Mouse (Mus musculus) cerebellum, adult 11-12 months (tissue): ENCODE measurements at regions not wholly inside any gene's neighbourhood (a gene's known extent, or its start where the extent isn't known, plus 50 kb on each side); places are given as distances from the start of the nearest gene placed in this dataset.
"Not testable (repeated sequence)": the region's sequence is repeated elsewhere in the genome, so short reads cannot be mapped to it uniquely, and the experiment has no call there.

Source experiments
- DNase-seq: peaks from one replicate; pipeline ENCODE4 v3.0.0; 2022

DNA sequence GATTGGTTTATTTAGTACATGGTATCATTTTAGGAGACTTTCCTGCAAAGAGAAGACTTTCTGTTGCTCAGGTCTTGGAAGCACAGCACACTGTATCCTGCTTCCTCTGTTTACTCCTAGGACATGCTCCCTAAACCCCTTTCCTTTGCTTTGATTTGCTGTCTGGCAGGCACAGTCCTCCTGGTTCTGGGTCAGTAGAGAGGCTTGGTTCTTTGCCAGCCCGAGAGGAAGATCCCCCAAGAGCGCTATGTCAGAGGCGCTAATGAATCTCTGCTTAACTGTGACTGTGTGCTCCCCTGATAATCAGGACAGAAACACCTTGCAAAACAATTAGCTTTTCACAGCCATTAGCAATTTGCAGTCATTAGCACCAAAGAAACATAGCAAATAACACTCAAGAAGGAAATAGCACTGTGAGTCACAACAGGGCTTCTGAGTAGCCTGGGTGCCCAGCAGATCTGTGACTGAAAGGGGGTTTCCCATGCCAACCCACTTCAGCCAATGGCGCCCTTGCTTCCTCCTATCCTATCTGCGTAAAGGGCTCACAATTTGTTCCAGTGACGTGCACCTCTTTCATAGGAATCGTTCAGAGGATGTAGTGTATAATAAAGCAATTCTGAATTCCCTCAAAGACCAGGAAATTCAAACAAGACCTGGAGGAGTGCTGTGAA lies 145.5 kb downstream of the Gm815 start:
- no peak for DNase-seq

DNA sequence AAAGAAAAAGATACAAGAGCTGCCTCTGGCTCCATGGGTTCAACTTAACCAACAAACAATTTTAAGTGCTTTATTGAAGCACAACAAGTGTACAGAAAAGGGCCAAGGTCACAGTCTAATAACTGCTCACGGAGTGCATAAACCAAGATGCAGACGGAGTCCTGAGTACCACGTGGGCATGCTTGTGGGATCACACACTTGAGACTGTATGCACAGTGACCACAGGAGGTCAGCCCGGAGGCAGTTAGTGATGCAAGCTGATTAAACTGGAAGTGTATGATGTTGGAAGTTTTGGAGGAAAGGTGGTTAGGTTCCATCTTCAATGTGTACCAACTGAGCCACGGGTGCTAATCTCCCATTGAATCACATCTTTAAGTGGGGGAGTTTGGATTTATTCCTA lies 146.9 kb downstream of the Gm815 start:
- no peak for DNase-seq

DNA sequence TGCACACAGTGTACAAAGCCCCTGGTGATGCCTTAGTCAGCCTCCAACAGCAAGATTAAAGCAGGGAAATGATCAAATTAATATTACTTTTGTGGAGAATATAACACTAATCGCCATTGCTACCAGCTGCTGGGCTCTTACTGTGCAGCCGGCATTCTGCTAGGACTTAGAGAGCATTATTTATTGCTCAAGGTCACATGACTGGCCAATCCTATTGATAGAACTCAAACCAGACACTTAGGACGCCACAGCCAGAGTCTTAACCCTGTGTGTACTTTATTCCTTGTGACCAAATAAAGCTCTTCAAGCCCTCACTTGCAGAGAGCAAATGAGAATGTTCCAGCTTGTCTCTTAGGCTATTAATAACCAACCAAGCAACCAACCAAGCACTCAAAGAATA lies 152.6 kb downstream of the Gm815 start:
- DNase-seq = no peak

DNA sequence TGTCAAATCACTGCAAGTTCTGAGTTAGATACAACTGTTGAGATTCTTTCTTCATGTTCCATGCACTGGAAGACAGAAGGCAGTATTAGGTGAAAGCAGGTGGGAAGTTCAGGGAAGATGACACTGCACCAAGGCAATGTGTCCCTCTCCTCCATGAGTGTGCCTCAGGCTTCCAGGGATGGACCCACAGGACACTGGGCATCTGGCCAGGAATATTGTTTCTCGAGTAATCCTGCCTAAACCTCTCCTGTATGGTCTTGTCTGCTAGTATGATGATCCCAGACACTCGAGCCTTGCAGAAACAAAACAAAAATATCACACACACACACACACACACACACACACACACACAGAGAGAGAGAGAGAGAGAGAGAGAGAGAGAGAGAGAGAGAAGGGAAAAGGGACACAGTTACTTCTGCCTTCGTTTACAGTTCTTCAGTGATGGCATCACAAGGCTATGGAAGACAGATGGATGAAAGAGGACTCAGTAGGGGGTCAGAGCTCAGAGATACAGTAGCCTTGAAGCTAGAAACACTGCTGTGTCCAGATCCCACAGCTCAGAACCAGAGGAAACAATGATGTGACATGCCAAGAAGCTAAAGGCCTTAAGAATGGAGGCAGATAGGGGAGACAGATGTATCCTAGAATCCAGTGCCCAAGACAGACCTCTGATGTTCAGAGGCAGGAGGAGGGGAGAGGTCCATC lies 154.8 kb downstream of the Gm815 start:
- peak; percentile 33 for DNase-seq

DNA sequence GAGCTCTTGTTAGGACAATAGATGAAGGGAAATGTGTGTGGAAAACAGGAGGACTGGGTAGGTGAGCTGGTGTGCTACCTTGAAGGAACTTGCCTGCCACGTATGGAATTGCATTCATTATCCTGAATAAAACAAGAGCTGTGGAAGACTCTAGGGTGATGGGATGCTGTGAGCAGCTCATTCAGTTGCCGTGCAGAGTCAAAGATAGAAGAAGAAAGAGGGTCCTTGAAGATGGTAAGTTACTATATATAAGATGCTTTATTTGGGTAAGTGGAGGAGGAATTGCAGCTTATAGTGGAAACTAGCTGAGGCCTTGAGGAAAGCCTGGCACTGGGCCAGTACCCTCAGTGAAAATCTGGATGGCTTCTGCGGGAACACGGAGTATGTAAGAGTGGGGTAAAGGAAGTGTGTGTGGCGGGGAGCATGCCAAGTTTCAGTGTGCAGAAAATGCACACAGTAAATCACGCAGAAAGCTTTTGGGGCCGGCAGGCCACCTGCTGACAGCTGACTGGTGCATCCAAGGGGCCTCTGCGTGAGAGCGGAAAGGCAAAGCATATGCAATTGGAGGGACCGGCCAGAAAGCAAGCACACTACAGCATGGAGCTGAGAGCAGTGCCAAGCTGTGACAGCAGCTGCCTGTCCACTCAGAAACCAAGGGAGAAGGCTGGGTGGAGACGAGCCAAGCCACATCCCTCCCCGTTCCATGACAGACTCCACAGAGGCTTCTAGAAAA lies 149.7 kb upstream of the Vldlr start:
- peak; percentile 92 for DNase-seq

DNA sequence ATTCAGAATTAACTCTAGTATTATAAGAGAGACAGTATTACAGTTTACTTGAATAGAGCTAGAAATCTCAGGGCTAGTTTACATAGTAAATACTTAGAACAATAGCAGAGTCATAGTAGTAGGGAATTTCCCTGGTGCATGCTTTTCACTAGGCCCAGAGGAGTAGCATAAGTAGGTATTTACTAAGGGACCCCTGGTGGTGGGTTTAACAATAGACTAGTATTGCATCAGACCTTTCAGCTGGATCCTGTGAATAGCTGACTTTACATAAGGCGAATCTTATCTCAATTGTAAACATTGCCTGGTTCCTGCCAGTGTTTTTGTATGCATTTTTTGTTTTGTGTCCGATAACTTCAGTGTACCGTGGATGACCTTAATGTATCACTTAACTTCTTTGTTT lies 143.0 kb upstream of the Vldlr start:
- no peak for DNase-seq

DNA sequence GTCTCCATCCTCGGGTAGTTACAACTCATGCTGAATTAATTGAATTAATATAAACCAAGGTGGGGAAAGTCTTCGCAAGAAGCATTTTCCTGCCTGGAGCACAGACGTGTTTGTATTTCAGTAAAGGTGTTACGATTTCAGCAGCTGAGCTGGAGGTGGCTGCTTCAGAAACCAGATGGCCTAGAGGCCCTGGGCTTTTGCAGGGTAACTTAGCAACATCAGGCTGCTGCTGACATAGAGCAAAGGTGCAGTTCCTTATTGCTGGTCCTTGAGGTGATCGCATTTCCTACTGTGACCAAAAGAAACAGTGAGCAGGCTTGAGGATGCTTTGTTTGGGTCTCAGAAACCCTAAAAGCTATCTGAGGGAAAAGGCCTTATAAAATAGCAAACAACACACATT lies 141.3 kb upstream of the Vldlr start:
- no peak for DNase-seq

DNA sequence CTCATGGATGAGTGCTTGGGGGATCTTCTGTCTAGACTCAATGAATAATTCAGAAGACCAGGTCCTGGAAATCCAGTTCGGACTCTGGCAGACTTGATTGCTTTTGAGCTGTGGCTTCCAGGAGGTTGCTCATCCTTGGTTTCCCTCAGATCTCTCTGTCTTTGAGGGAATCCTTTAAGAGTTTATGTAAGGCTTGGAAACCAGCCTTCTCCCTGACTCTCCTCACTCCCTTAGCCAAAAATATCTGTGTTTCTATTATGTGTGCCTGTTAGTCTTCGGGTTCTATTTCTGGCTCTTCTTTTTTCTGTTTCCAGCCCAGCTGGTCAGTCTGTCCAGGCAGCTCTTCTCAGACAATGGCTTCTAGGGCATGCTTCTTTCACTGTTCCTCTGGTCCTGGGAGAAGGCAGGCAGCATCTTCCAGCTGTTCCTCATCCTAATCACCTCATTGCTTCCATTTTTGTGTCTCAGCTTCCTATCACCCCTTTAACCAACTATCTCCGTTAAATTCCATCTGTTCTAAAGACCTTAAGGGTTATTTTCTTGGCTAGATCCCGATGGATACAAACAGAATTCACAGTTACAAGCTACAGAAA lies 139.3 kb upstream of the Vldlr start:
- no peak for DNase-seq

DNA sequence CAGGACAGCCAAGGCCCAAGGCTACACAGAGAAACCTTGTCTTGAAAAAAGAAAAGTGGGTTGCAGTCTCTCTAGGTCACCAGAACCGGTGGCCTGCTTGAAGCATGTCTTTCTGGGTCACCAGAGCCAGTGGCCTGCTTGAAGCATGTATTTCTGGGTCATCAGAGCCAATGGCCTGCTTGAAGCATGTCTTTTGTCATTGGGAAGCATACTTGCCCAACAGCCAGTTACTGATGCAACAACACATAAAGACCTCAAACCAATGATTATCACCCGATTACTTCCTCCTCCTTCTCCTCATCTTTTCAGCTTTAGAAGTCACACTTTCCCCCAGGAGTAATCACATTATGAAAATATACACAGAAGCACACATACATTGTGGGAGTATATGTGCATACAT lies 128.9 kb upstream of the Vldlr start:
- DNase-seq = no peak

DNA sequence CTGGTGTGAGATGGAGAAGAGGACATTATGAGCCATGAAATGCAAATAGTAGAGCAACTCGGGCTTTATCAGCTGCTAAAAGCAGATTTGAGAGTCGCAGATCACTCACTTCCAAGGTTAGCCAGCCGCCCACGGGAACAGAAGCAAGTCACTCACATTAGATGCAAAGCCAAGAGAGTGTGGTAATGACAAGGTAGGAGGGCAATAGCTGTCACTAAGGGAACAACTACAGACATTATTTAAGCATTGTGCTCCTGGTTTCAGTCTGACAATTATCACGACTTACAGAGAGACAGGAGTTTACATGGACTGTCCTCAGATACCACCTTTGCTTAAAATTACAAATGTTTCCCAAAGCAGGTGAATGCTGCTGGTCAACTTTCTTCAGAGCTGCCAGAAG lies 128.5 kb upstream of the Vldlr start:
- no peak for DNase-seq

DNA sequence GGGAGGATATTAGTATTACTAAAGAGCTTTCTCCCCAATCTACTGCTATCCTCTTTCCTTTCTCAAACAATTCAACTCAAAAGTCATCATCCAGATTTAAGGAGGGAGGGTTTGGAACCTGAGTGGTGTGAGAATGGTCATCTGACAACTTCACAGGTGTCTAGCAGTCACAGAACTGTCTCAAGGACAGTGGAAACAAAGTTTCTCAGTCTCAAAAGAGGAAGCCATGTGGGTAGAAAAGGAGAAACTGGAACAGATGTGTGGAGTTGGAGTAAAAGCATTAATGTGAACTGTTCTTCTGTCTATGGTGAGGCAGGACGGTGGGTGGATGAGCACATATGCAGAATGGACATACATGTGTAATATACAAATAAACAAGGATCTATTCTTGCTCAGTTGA lies 127.2 kb upstream of the Vldlr start:
- no peak for DNase-seq

DNA sequence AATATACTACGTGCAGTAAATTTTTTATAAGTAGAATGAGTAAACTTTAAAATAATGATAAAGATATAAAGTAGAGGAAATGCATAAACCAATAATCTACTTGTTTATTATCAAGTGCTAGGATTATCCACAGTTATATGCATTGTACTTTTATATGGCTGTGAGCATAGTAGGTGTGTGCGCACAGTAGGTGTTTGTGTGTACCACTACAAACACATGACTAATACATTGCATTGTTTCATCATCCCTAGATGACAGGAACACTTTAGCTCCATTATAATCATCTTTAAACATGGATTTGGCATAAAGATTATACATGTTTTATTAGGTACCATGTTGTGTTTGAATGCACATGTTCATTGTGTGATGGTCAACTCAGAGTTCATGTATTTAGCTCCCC lies 124.7 kb upstream of the Vldlr start:
- no peak for DNase-seq

DNA sequence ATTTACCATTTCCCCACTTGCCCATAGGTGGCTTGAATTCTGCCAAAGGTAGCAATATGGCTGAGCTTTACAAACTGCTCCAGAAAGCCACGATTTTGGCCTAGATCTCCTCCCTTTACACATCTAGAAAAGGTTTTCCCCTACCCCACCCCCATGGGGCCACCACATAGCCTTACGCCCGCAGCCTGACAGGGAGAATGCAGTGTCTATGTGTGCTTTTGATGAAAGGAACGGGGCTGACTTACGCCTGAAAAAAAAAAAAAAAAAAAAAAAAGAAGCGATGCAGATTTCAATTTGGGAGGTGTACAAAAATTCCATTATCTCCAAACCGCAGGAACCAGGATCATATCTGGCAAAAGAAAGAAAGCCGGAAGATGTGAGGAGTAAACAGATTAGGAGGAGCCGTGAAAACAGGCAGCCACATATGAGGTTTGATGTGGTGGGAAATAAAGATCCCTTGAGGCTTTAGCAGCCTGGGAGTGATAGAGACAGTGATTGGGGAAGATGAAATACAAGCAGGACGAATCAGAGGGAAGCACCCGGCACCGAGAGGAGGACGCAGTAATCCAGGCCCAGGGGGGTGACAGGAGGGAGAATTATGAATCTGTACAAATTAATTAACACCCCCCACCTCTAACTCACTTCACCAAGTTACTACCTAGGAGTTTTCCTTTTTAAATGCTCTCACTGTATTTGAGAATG lies 121.4 kb upstream of the Vldlr start:
- DNase-seq = no peak

DNA sequence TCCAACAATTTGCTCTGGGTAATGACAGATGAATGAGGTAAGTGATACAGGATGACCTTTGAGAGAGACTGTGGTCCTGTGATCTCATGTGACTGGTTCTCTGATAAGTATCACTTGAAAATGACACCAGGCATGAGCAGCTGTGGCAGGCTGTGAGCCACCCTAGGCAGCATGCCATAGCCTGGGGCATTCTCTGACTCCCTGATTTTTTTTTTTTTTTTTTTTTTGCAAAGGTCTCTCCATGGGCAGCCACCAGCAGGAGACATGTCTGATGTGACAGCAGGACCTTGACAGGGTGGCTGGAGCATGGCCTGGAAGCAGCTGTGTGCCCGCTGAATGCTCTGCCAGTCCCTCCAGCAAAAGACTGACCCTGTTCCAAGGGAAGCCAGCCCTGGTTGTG lies 116.4 kb upstream of the Vldlr start:
- DNase-seq = no peak

DNA sequence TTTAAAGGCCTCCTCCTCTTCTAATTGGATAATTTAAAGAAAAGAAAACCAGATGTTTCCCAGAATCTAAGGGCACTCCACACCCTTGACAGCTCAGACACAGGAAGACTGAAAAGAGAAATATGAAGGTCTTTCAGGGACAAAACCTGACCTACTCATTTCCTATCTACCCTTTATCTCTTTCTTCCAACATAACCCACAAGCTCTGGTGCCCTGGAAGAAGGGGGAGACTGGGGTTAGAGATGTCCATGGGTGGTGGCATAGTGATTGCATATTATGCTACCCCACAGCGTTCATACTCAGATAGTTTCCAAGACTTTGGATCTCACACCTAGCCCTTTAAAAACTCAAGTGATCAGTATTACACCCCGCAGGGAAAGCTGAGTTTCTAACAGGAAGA lies 105.8 kb upstream of the Vldlr start:
- DNase-seq = no peak

DNA sequence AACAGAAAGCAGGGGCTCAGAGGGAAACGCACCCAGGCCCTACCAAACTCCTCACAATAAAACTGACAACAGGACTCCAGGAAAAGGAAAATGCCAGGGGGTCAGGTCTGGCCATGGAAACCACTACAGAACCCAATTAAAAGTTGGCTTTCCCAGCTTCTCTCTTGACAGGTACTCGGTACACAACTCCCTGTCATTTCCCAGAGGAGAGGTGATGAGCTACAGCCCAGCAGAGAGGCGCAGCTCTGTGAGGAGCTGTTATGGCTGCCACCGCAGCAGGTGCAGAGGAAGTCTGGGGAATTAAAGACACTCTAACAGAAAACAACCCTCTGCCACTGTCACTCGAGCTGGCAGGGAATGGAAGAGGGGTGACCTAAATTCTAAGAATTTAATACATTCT lies 95.4 kb upstream of the Vldlr start:
- DNase-seq = no peak

DNA sequence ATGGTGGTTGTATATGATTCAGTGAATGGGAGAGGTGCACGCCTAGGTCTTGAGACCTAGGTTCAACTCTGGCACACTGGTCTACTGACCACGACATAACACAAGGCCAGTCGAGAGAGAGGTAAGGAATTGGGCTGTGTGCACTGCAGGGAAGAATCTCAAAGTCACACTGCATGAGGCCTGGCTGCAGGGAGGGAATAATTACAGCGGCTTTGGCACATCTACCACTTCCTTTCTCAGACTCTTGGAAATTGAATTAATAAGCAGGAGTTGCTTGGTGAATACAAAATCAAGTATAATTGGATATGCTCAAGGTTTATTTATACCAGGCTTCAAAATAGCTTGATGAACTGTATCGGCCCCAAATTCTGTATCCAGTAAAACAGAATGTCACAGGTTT lies 93.9 kb upstream of the Vldlr start:
- DNase-seq = no peak

DNA sequence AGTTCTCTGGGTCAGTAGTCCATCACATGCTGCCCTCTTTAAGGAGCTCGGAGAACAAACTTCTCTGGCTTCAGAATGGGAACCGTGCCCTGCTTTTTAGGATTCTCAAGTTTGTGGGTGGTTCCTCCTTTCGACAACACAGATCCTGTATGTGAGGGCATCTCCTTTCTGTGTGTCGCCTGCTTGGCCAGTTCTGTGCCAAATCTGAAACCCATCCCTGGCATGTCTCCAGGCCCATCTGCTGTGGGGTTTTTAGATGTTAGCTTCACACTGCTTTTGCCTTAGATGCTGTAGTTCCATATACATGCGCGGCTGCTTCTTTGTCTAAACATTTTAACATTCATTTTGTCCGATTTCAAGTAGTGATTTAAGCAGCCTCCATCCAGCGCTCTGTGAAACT lies 93.0 kb upstream of the Vldlr start:
- DNase-seq = peak; percentile 82

DNA sequence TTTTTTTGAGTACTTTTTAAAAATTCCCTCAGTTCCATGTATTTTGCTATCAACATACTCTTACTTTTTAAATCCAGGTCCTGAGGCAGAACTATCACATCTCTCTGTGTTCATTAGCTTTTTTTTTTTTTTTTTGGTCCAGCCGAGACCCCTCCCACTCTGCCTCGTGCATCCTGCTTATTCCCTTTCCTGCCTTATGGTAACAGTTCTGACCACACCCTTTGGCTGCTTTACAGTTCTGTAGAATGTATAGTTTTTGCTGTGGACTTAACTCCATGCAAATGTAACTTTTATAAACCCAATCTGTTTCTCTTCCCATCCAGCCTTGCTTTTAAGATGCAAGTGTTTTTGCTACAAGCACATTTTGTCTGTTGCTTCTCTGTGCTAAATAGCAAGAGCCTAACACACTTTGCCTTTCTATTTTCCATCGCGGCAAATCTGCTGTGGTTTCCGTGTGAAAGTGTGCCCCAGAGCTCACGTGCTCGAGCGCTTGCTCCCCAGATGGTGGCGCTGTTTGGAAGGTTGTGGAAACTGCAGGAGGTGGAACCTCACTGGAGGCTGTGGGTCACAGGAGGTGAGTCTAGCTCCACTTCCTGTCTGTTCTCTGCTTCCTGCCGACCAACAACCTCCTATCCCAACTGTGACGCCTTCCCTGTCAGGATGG lies 92.3 kb upstream of the Vldlr start:
- peak; percentile 18 for DNase-seq

DNA sequence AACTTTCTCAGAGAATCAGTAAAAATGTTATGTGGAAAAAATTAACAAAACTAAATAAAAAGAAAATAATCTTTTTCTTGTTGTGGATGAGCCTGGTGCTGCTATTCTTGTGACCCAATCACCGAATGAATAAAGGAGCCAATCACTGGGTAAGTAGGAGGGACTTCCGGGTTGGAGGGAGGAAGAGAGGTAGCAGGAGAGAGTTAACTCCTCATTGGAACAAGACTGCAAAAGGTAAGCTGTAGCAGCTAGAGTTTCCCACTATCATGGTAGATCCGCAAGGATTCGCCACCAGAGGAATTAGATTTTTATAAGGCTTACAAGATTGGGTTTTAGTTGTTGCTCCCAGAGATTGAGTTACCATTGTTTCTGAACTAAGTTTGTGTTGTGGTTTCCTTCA lies 87.8 kb upstream of the Vldlr start:
- not testable (repeated sequence) for DNase-seq

DNA sequence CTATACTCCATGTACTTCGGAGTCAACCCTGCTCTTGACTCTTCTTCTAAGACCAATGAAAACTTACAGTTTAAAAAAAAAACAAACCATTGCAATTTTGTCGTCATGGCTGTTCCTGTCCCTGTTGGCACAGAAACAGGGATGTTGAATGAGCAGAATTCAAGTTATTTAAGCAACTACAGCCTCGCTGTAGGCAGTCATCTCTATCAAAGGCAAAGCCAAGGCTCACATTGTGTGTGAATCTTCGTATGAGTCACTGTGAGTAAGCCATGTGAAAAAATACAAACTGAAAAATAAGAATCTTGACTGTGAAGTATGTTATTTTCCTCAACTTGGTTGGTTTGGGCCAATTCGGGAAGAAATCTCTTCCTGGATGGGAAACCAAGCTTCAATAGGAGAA lies 81.9 kb upstream of the Vldlr start:
- DNase-seq = no peak

DNA sequence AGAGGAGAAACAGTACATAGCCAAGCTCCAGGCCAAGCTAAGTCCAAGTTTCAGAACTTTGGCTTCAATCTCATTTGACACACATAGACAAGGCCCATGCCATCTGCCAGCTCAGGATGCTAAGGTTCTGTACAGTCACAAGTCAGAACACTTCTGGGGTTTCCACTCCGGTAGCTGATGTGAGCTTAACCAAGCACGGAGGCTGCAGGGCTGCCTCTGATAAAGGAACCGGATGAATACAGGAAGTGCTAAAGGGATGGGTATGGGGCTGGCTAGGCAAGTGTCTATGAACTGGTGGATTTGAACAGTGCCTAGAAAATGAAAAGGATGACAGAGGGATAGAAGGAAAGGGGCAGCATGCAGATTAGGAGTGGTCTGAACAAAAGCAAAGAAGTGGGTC lies 75.4 kb upstream of the Vldlr start:
- DNase-seq = no peak

DNA sequence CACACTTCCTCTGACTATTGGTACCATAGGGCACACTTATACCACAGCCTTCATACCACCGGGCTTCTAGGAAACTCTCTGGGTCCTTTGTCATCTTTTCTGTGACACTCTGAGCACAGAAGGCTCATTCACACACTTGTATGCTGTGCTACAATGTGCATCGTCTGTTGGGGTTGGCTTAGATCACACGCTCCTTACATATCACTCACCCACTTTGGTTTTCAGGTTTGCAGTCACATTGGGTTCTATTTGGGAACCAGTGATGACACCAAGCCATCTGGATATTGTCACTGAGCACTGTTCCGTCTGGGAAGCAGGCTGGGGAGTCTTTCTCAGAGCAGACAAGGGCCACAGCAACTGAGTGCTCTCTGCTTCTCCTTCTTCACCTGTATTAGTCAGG lies 74.1 kb upstream of the Vldlr start:
- no peak for DNase-seq
